Mouse (Mus musculus): ENCODE measurements around the gene Slc44a2. TPM values are rescaled to one million over a fixed set of nuclear protein-coding genes. Genes with fewer than 3 reads are reported as not detected.

Slc44a2 gene
- polyA plus RNA-seq, 2 experiments: 121 to 127 TPM

DNA sequence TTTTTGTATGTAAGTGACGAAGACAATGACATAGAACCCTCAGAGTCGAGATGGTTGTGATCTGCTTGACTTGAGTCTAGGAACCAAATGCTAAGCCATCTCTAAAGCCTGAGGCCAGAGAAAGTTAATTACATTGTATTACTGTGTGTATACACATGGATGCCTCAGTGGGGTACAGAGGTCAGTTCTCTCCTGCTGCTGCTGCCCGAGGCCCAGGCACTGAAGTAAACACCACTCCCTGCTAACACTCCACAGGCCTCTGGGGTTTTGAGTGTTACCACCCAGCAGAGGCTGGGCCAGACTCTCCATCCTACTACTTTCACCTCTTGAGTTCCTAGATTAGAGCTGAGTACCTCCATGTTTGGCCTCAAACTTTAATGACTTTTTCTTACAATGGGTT is 36.5 kb upstream of the Slc44a2 start:
- ATAC-seq (ENCODE audit: low FRiP score, low read depth) (no peak), DNase-seq (ENCODE audit: low spot score) (no peak)
- no peak for TF ChIP-seq POLR2A (IDR thresholded peaks at IDR 0.05; ENCODE audit: borderline replicate concordance, extremely low read depth, insufficient read depth, insufficient read length)
- H3K9ac ChIP-seq (ENCODE audit: low read depth, low read length, severe bottlenecking): no peak overlapping the region
- no peak overlapping the region for H3K4me2 ChIP-seq (replicated peaks; ENCODE audit: low read depth, low read length, severe bottlenecking)
- no peak overlapping the region for H3K4me3 ChIP-seq (replicated peaks; ENCODE audit: low read length)
- H3K36me3 ChIP-seq (ENCODE audit: control insufficient read depth, insufficient read depth, low read length): peaks cover 59% of the 10 kb centered on the region
- peaks cover 16% of the 10 kb centered on the region for H3K4me1 ChIP-seq (ENCODE audit: control insufficient read depth, insufficient read depth, low read length)
- H3K27ac ChIP-seq (replicated peaks; ENCODE audit: low read depth, low read length): no peak overlapping the region
- WGBS: 82% methylated on average over 3 of the region's 3 CpGs
- H3K9me3 ChIP-seq (ENCODE audit: control insufficient read depth, low read length): no peaks in the 10 kb centered on the region
- no peaks in the 10 kb centered on the region for H3K27me3 ChIP-seq (ENCODE audit: control insufficient read depth, insufficient read depth, low read length)

DNA sequence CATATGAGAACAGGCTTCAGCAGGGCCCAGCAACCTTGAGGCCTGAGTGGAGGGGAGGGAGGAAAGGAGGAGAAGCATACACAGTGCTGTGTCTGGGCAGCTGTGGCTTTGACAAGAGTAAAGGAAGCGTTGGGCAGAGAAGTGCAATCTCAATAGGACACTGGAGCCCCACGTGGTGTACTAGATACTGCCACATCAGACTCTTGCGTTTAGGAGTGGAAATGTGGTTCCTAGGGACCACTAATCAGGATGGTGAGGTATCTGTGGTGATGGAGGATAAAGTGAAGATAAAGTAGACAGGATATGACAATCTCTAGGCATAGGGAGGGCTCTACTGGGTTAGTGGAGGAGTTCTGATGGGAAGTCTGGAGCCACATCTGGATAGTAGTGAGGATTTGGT is 33.7 kb upstream of the Slc44a2 start:
- H3K9me3 ChIP-seq (ENCODE audit: control insufficient read depth, low read length): no peaks in the 10 kb centered on the region
- DNase-seq (ENCODE audit: low spot score) (no peak), ATAC-seq (ENCODE audit: low FRiP score, low read depth) (no peak)
- peak overlapping the region; percentile 85 for H3K4me2 ChIP-seq (replicated peaks; ENCODE audit: low read depth, low read length, severe bottlenecking)
- peaks cover 29% of the 10 kb centered on the region for H3K4me1 ChIP-seq (ENCODE audit: control insufficient read depth, insufficient read depth, low read length)
- 60% methylated on average over 3 of the region's 3 CpGs for WGBS
- H3K36me3 ChIP-seq (ENCODE audit: control insufficient read depth, insufficient read depth, low read length): peaks cover 31% of the 10 kb centered on the region
- H3K27me3 ChIP-seq (ENCODE audit: control insufficient read depth, insufficient read depth, low read length): no peaks in the 10 kb centered on the region
- H3K9ac ChIP-seq (ENCODE audit: low read depth, low read length, severe bottlenecking): peak overlapping the region; percentile 67
- no peak for TF ChIP-seq POLR2A (IDR thresholded peaks at IDR 0.05; ENCODE audit: borderline replicate concordance, extremely low read depth, insufficient read depth, insufficient read length)
- H3K4me3 ChIP-seq (replicated peaks; ENCODE audit: low read length): peak overlapping the region; percentile 83
- no peak overlapping the region for H3K27ac ChIP-seq (replicated peaks; ENCODE audit: low read depth, low read length)

DNA sequence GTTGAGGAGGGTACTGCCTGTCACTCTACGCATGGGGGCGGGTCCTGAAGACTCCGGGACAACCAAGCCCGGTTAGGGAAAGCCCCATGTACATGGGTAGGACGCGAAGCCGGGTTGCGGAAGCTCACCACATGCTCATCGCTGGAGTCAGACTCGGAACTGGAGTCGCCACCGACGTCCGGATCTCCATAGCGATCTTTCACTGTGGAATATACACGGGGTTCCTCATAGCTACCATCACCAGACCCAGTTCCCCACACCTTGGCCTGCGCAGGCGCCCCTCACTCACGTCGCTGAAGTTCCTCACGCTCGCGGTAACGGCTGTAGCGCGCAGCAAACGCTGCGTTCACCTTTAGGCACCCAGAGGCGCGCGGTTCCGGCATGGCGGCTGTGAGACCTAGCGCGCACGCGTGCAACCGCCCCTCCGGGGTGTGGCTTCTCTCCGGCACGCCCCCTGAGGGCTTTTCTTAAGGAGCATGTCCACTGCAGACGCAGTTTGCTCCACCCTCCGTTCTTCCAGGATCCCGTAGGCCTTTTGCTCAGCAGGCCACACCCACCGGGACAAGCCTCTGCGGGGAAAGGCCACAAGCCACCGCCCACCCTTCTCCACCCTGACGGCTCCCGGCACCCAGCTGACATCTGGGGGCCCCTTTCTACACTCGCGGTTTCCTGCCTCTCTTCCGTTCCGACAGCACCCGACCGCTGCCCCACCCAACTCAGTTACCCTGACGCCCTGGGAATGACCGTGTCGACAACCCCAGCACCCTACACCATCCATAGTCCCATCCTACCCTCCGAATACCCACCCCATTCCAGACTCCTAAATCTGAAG is 32.7 kb upstream of the Slc44a2 start, which contains the start of gene Kri1:
Gene Kri1, minus strand, starts transcription at position 399 of the 832 bp plus-strand sequence.
- H3K27me3 ChIP-seq (ENCODE audit: control insufficient read depth, insufficient read depth, low read length): no peaks in the 10 kb centered on the region
- peak; percentile 72; the same call in 1 of the 2 replicates for TF ChIP-seq POLR2A (IDR thresholded peaks at IDR 0.05; ENCODE audit: borderline replicate concordance, extremely low read depth, insufficient read depth, insufficient read length)
- peak within 1 kb of the TSS; percentile 67 for H3K9ac ChIP-seq (ENCODE audit: low read depth, low read length, severe bottlenecking)
- peak within 1 kb of the TSS; percentile 78 for H3K27ac ChIP-seq (replicated peaks; ENCODE audit: low read depth, low read length)
- ATAC-seq (ENCODE audit: low FRiP score, low read depth): peak; percentile 71
- DNase-seq (ENCODE audit: low spot score): peak; percentile 99
- peaks cover 22% of the 10 kb centered on the region for H3K36me3 ChIP-seq (ENCODE audit: control insufficient read depth, insufficient read depth, low read length)
- peak within 1 kb of the TSS; percentile 83 for H3K4me3 ChIP-seq (replicated peaks; ENCODE audit: low read length)
- 1% methylated on average over 57 of the region's 59 CpGs for WGBS
- H3K4me1 ChIP-seq (ENCODE audit: control insufficient read depth, insufficient read depth, low read length): peaks cover 29% of the 10 kb centered on the region
- H3K4me2 ChIP-seq (replicated peaks; ENCODE audit: low read depth, low read length, severe bottlenecking): peak within 1 kb of the TSS; percentile 85
- H3K9me3 ChIP-seq (ENCODE audit: control insufficient read depth, low read length): no peaks in the 10 kb centered on the region

DNA sequence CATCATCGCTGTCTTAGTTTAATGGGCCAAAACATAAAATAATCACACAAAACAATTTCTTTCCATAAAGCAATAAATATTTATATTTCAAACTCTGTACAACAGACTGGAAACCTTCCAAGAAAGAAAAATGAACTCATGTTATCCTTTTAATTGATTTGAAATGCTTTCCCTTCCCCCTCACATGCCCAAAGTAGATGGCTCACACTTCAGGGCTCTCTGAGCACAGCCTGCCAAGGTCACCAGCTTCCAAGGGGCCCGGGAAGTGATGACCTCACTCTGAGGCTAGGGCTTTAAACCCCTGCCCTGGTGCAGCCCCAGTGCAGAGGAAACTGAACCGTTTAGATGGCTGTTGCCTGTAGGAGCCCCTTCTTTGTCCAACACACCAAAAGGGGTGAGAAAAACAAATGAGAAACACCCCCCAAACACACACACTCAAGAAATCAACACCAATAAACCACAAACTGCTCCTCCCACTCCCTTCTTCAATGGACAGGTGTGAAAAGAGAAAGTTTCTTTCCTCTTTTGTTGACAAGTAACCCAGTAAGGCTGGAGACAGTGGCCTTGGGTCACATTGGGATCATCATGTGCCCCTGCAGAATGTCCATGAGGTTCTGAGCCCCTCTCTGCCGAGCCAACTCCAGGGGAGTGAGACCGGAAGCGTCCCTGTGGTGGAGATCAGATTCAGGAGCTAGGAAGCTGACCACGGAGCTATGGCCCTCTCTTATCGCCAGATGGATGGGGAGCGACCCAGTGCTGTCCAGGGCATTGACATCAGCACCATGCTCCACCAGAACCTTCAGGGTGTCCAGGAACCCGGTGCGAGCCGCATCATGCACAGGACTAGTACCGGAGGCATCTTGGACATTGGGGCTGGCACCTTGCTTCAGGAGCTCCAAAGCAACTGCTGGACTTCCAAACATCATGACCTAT is 31.8 kb upstream of the Slc44a2 start:
- Histone ChIP-seq H3K36me3 (ENCODE audit: control insufficient read depth, insufficient read depth, low read length) (peaks cover 19% of the 10 kb centered on the region), H3K4me2 (replicated peaks; ENCODE audit: low read depth, low read length, severe bottlenecking) (peak overlapping the region; percentile 85), H3K4me1 (ENCODE audit: control insufficient read depth, insufficient read depth, low read length) (peaks cover 29% of the 10 kb centered on the region), H3K4me3 (replicated peaks; ENCODE audit: low read length) (peak overlapping the region; percentile 83), H3K9me3 (ENCODE audit: control insufficient read depth, low read length) (no peaks in the 10 kb centered on the region), H3K27me3 (ENCODE audit: control insufficient read depth, insufficient read depth, low read length) (no peaks in the 10 kb centered on the region), H3K27ac (replicated peaks; ENCODE audit: low read depth, low read length) (peak overlapping the region; percentile 78), H3K9ac (ENCODE audit: low read depth, low read length, severe bottlenecking) (no peak overlapping the region; the same call in 1 of the 2 replicates)
- ATAC-seq (ENCODE audit: low FRiP score, low read depth) (no peak), DNase-seq (ENCODE audit: low spot score) (peak; percentile 8)
- 75% methylated on average over 13 of the region's 13 CpGs for WGBS
- no peak for TF ChIP-seq POLR2A (IDR thresholded peaks at IDR 0.05; ENCODE audit: borderline replicate concordance, extremely low read depth, insufficient read depth, insufficient read length)

DNA sequence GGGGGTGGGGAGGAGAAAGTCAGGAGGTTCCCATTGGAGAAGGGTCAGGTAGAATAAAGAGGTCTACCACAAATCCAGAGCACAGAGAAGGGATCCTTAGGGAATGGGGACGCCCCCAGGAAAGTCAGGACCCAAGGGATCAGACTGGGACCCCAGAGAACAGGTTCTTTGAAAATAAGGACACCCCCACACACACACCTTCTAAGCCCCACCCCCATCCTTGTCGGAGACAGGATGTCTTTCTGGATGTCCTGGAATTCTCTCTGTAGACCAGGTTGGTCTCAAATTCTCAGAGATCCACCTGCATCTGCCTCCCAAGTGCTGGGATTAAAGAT is 31.2 kb upstream of the Slc44a2 start:
- DNase-seq (ENCODE audit: low spot score) (no peak), ATAC-seq (ENCODE audit: low FRiP score, low read depth) (no peak)
- Histone ChIP-seq H3K9me3 (ENCODE audit: control insufficient read depth, low read length) (no peaks in the 10 kb centered on the region), H3K4me1 (ENCODE audit: control insufficient read depth, insufficient read depth, low read length) (peaks cover 29% of the 10 kb centered on the region), H3K9ac (ENCODE audit: low read depth, low read length, severe bottlenecking) (no peak overlapping the region), H3K27me3 (ENCODE audit: control insufficient read depth, insufficient read depth, low read length) (no peaks in the 10 kb centered on the region), H3K36me3 (ENCODE audit: control insufficient read depth, insufficient read depth, low read length) (peaks cover 14% of the 10 kb centered on the region; the same call in 1 of the 2 replicates), H3K27ac (replicated peaks; ENCODE audit: low read depth, low read length) (no peak overlapping the region), H3K4me2 (replicated peaks; ENCODE audit: low read depth, low read length, severe bottlenecking) (peak overlapping the region; percentile 70; the same call in 1 of the 2 replicates), H3K4me3 (replicated peaks; ENCODE audit: low read length) (peak overlapping the region; percentile 77; the same call in 1 of the 2 replicates)
- no peak for TF ChIP-seq POLR2A (IDR thresholded peaks at IDR 0.05; ENCODE audit: borderline replicate concordance, extremely low read depth, insufficient read depth, insufficient read length)
- WGBS: 74% methylated on average over 2 of the region's 2 CpGs
